ENCODE assay signal across 8 mouse cellular contexts in genomic region chr5:33430511-33431172, GRCm38 (mm10). TPM values are rescaled to one million over a fixed set of nuclear protein-coding genes. Genes with fewer than 3 reads are reported as not detected.
A peak's percentile ranks its signal among the peaks of the same experiment; 100 is the strongest.
DNase-seq lines count a peak whose midpoint lies in the region; ATAC-seq and TF ChIP-seq lines count a peak whose summit lies in the region.

No protein-coding gene starts in this region.

- intact Hi-C loops in gastrocnemius, adult 2 months (cut with DNase I) = no loop called here

- H3K4me3 ChIP-seq in gastrocnemius, adult 2 months = peak overlapping the region; percentile 63
- H3K4me3 ChIP-seq in G1E (ENCODE audit: low read depth, low read length) = peak overlapping the region; percentile 29; the same call in 1 of the 2 replicates
- H3K4me3 ChIP-seq in heart, embryonic 15.5 days = peak overlapping the region; percentile 38
- no peak overlapping the region for H3K4me3 ChIP-seq in liver, embryonic 16.5 days (ENCODE audit: low read depth, low read length)

- WGBS in heart, embryonic 15.5 days = 1% methylated on average over 64 of the region's 64 CpGs
- WGBS in liver, embryonic 16.5 days (ENCODE audit: insufficient replicate concordance) = 2% methylated on average over 55 of the region's 64 CpGs

- DNase-seq in gastrocnemius, adult 2 months = no peak
- no peak for DNase-seq in gastrocnemius, postnatal 4 days (ENCODE audit: low spot score in 2 of 2)
- no peak for DNase-seq in G1E (ENCODE audit: low spot score)
- DNase-seq in thymus, adult 18-20 months = no peak
- no peak for DNase-seq in layer of hippocampus, adult 11-12 months (ENCODE audit: low spot score)

- H3K9ac ChIP-seq in heart, embryonic 15.5 days = no peak overlapping the region
- no peak overlapping the region for H3K9ac ChIP-seq in liver, embryonic 16.5 days (ENCODE audit: low read depth, low read length)

- no peak for TF ChIP-seq CTCF in gastrocnemius, adult 2 months (IDR thresholded peaks at IDR 0.05)
- no peak for TF ChIP-seq CTCF in G1E (IDR thresholded peaks at IDR 0.05; ENCODE audit: low read depth, low read length)

- peaks cover 45% of the 10 kb centered on the region for H3K27me3 ChIP-seq in G1E (ENCODE audit: insufficient read depth, low read length)
- peaks cover 94% of the 10 kb centered on the region for H3K27me3 ChIP-seq in heart, embryonic 15.5 days
- H3K27me3 ChIP-seq in liver, embryonic 16.5 days (ENCODE audit: control insufficient read depth, insufficient read depth, low read depth, low read length) = peaks cover 84% of the 10 kb centered on the region

- no peak for ATAC-seq in G1E (ENCODE audit: extremely low read depth, insufficient number of reproducible peaks, low FRiP score, poor library complexity, severe bottlenecking)
- ATAC-seq in heart, embryonic 15.5 days (replicated peaks; ENCODE audit: insufficient number of reproducible peaks, insufficient read depth, low FRiP score, low read depth) = no peak
- no peak for ATAC-seq in liver, embryonic 16.5 days (ENCODE audit: low read depth)
- no peak for ATAC-seq in megakaryocyte-erythroid progenitor cell, adult 5-6 weeks (replicated peaks; ENCODE audit: low FRiP score, low TSS enrichment, poor library complexity, severe bottlenecking)

- H3K4me1 ChIP-seq in G1E (ENCODE audit: insufficient read depth, low read depth, low read length) = no peaks in the 10 kb centered on the region
- peaks cover 49% of the 10 kb centered on the region for H3K4me1 ChIP-seq in heart, embryonic 15.5 days (replicated peaks)
- peaks cover 5% of the 10 kb centered on the region for H3K4me1 ChIP-seq in liver, embryonic 16.5 days (ENCODE audit: control insufficient read depth, low read depth, low read length)

- H3K9me3 ChIP-seq in G1E (replicated peaks) = peaks cover 60% of the 10 kb centered on the region
- H3K9me3 ChIP-seq in heart, embryonic 15.5 days (replicated peaks) = no peaks in the 10 kb centered on the region
- no peaks in the 10 kb centered on the region for H3K9me3 ChIP-seq in liver, embryonic 16.5 days (replicated peaks; ENCODE audit: control insufficient read depth, low read length)

- H3K4me2 ChIP-seq in heart, embryonic 15.5 days = peak overlapping the region; percentile 57
- 0 out of 2 replicates have a peak overlapping the region, but pooled peaks have one; percentile 0 for H3K4me2 ChIP-seq in liver, embryonic 16.5 days (ENCODE audit: low read depth, low read length)

- H3K27ac ChIP-seq in gastrocnemius, adult 2 months = no peak overlapping the region
- H3K27ac ChIP-seq in heart, embryonic 15.5 days = no peak overlapping the region
- H3K27ac ChIP-seq in liver, embryonic 16.5 days (ENCODE audit: low read length) = no peak overlapping the region

- no peaks in the 10 kb centered on the region for H3K36me3 ChIP-seq in G1E (replicated peaks)
- no peaks in the 10 kb centered on the region for H3K36me3 ChIP-seq in heart, embryonic 15.5 days
- H3K36me3 ChIP-seq in liver, embryonic 16.5 days (ENCODE audit: control insufficient read depth, insufficient read depth) = no peaks in the 10 kb centered on the region

RNA-seq across cellular contexts. Expression of gene Nkx1-1, which starts 3.1 kb away (rescaled TPM):
- total RNA-seq in gastrocnemius, adult 2 months (2021) = not detected
- not detected for total RNA-seq in gastrocnemius, postnatal 4 days (2021)
- total RNA-seq in G1E (2014; fragmentation: Nextera tagmentation) (not detected in 2 replicates), G1E (2017) (0.11 TPM in 1 of 2 replicates, not detected in the other)
- not detected in 2 replicates for polyA plus RNA-seq in G1E (2012)
- not detected in 2 replicates for polyA plus RNA-seq in heart, embryonic 15.5 days (2015; fragmentation: Nextera tagmentation; extraction: Ambion mirVana)
- not detected in 2 replicates for polyA plus RNA-seq in liver, embryonic 16.5 days (2015; fragmentation: Nextera tagmentation; extraction: Ambion mirVana)
- total RNA-seq in megakaryocyte-erythroid progenitor cell, adult 5-6 weeks (2014; fragmentation: Nextera tagmentation) = not detected in 2 replicates
- not detected in 2 replicates for total RNA-seq in megakaryocyte-erythroid progenitor cell, adult 5-6 weeks (2017)

RNA-seq across cellular contexts. Expression of gene Uvssa, which starts 52.3 kb away (rescaled TPM):
- total RNA-seq in gastrocnemius, adult 2 months (2021) = 1 to 10 TPM; 2.9 to 3.4 TPM
- total RNA-seq in gastrocnemius, postnatal 4 days (2021) = 10 to 100 TPM in 1 of 2 experiments, 1 to 10 TPM in 1; 8.7 to 11.6 TPM
- total RNA-seq in G1E (2014; fragmentation: Nextera tagmentation) (21.5 and 23.9 TPM in 2 replicates), G1E (2017) (7.1 and 7.5 TPM in 2 replicates)
- polyA plus RNA-seq in G1E (2012) = 1.4 and 1.9 TPM in 2 replicates
- polyA plus RNA-seq in heart, embryonic 15.5 days (2015; fragmentation: Nextera tagmentation; extraction: Ambion mirVana) = 3.8 and 5.2 TPM in 2 replicates
- 3.0 and 3.1 TPM in 2 replicates for polyA plus RNA-seq in liver, embryonic 16.5 days (2015; fragmentation: Nextera tagmentation; extraction: Ambion mirVana)
- total RNA-seq in megakaryocyte-erythroid progenitor cell, adult 5-6 weeks (2014; fragmentation: Nextera tagmentation) = 9.5 and 13.2 TPM in 2 replicates
- total RNA-seq in megakaryocyte-erythroid progenitor cell, adult 5-6 weeks (2017) = 4.9 and 6.2 TPM in 2 replicates
